Mouse (Mus musculus) mouse trophoblast stem cell (cell line): ENCODE measurements around the gene Smim27.

Experiments
- in situ Hi-C, 2 experiments: fragments of 300-500 bp; cut with MseI, MboI; formaldehyde crosslinking; loops; 2 replicates in 1 of 2; 3 replicates in 1 of 2; pipeline ENCODE4 v1.15.1; 2025

Gene Smim27

DNA sequence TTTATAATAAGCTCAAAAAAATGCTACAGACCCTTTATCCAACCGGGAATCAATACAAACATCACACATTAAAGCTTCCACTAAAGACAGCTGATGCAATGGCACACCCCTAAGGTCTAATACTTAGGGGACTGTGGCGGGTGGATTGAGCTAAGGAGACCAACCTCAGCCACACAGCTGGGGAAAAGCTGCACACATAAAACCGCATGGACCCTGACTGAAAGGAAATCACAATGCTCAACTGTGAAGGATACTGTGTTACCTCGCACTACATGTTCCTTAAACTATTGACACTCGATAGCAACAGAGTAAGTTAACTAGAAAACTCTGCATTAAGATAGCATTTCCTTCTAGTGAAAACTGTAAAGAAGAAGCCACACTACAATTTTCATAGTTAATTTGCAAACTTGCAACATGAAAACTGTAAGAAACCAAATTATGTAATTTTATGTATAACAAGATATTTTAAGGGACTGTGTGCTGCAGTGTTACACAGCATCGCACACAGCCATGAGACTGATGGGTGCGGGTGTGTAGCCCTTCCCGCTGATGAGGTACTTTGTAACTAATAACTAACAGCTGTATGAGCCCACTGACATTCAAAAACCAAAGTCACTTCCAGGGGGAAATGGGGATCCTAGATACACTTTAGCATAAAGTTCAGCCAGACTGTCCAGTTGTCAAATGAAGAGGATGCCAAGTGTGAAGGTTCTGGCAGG, 14.8 kb upstream of the Smim27 start:
- in situ Hi-C loops, result no loop called here

- in situ Hi-C loops, result no loop called here
Observed at GRCm38 (mm10) chr4:40264321-40264720, 5.1 kb upstream of the Smim27 start.

DNA sequence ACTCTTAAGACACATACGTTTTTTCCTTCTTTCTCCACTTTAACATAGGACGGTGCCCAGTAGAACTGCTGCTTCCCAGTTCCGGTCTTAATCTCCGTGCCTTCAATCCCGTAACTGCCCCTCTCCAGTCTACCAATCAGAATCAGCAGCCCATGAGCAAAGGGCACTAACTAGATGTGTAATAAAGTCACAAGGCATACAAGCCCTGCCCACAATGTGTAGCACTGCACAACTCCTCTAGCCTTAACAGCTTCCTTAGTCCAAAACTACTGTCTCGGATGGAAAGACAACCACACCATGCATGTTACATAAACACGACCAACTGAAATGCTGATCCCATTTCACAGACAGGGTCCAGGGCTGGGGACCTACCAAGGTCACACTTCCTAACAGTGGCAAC, 1.7 kb upstream of the Smim27 start:
- in situ Hi-C loops, result no loop called here

DNA sequence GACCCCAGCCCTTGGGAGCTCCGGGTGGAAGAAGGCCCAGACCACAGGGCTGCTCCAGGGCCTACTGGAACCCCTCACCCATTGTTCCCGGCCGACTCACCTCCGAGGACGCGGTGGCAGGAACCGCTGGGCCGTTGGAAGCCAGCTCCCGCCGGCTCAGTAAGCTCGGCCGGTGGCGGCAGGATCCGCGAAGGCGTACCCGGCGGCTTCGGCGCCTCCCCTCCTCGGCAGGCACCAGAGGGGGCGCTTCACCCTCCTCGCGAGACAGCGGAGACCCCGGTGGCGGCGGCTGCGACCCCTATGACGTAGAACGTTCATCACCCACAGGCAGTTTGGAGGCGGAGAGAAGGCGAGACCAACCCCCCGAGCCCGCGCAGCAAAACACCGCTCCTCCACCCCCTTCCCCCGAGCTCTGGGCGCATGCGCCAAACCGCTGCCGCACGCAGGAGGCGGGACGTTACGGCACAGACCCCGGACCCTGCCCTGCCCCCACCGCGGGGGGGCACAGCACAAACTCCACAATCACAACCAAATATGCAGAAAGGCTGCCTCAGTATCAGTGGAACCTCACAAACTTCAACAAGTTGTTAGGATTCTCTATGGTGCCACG, 1.1 kb upstream of the Smim27 start:
- in situ Hi-C loops, result no loop called here

- in situ Hi-C loops, result no loop called here
Observed at GRCm38 (mm10) chr4:40268835-40269234, 544 bp upstream of the Smim27 start.

GRCm38 (mm10) chr4:40278880-40279275, 9.5 kb downstream of the Smim27 start:
- in situ Hi-C loops, result no loop called here

GRCm38 (mm10) chr4:40279276-40279900, 10.0 kb downstream of the Smim27 start, which contains the start of gene Ndufb6:
Ndufb6 (minus strand) TSS chr4:40279421.
- in situ Hi-C loops, result no loop called here

- in situ Hi-C loops, result no loop called here
Observed at GRCm38 (mm10) chr4:40285582-40285981, 16.2 kb downstream of the Smim27 start.

DNA sequence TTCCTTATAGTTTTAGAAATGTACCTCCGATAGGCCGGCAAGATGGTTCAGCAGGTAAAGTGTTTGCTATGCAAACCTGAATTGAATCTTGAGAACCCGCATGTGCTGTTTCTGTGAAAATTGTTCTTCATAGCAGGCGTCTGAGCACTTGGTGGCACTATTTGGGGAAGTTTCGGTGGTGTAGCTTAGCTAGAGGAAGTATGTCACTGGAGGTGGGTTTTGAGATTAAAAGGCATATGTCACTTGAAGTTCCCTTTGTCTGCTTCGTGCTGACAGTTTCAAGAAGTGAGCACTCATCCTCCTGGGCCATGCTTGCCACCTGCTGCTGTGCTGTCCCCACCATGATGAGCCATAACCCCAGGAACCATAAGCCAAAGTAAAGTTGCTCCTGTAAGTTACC, 18.0 kb downstream of the Smim27 start:
- in situ Hi-C loops, result no loop called here

DNA sequence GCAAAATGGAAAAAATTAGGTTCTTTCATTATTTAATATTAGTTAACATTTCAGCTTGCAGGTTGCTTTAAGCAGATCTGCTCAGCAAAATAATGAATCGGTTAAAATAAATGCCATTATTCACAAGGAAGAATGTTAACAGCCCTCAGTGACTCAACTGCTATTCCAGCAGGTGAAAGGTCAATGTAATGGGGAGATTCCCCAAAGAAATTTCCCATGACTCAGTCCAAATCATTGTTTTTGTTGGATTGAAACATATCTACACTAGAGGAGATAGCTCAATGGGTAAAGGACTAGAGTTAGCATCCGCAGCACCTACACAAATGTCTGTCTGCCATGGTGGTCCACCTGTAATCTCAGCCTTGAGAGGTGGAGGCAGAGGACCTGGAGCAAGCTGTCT, 19.7 kb downstream of the Smim27 start:
- in situ Hi-C loops, result no loop called here

- in situ Hi-C loops, result loop anchor here in 1 of 2 experiments (10.0 kb wide), 1 partner anchor 383 kb away; no protein-coding TSS in a partner anchor
Observed at GRCm38 (mm10) chr4:40291511-40291910, 22.1 kb downstream of the Smim27 start.

DNA sequence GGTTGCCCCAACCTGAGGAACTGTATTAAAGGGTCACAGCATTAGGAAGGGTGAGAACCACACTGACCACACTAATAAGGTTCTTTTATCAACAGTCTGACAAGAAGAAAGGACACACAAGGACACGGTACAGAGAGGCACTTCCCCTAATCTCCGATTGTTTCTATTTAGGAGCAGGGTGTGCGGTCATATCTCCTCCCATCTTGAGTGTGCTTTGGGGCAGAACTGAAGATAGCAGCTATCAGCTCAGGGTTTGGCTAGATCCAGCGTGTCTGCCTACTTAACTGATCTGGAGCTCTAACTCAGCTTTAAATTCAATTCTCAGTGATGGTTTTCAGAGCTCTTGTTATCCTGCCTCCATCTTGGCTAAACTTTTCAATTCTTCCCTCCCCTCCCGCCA, 29.8 kb downstream of the Smim27 start:
- in situ Hi-C loops, result loop anchor here in 1 of 2 experiments (10.0 kb wide), 1 partner anchor 376 kb away; no protein-coding TSS in a partner anchor

- in situ Hi-C loops, result loop anchor here in 1 of 2 experiments (10.0 kb wide), 1 partner anchor 374 kb away; no protein-coding TSS in a partner anchor
Observed at GRCm38 (mm10) chr4:40301076-40301789, 31.9 kb downstream of the Smim27 start.

DNA sequence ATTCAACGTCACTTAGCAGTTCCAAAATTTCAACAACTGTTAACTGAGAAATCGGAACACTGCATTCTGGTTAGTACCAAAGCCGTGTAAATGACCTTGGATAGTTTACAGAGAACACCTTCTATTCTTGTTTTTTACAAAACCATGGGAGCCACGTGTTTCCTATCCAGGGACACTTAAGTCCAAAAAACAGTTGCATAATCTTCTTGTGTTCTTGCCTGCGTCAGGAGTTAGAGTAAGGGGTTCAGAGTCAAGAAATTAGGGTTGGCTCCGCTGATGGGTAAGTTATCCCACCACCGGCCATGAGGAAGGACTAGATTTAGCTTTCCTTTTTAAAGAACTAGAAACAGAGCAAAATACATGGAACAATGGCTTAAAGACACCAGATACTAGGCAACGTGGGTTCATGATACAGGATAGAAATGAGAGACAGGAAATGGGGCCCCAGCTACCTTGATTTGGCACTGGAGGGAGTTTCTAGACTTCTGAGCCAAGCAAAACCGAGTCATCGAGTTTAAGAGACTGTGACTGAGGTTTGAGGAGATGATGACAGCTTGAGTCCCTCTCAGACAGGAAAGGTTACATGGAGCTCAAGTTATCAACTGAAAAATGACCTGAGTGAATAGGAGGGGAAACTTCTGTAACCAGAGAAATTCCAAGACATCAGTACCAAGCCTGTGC, 33.2 kb downstream of the Smim27 start:
- in situ Hi-C loops, result loop anchor here in 1 of 2 experiments (10.0 kb wide), 1 partner anchor 372 kb away; no protein-coding TSS in a partner anchor

DNA sequence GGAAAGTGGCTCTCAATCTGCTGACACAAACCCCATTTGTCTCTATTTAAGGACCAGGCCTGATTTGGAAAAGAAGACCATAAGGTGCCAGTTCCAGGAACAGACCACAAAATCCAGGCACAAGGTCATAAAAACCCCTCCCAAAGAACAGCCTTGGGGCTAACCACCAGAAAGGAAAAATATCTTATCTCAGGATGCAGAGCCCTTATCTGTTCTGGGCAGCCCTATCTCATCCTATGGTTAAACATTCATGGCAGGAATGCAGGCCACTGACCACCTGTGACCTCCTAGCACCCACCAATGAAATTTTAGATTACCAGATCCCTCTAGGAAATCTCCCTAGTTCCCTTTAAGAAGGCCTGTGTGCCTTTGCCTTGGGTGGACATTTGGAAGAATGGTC, 40.3 kb downstream of the Smim27 start:
- in situ Hi-C loops, result loop anchor here in 1 of 2 experiments (10.0 kb wide), 1 partner anchor 365 kb away; no protein-coding TSS in a partner anchor

GRCm38 (mm10) chr4:40310796-40311383, 41.5 kb downstream of the Smim27 start:
- in situ Hi-C loops, result no loop called here

- in situ Hi-C loops, result no loop called here
Observed at GRCm38 (mm10) chr4:40312213-40312612, 42.8 kb downstream of the Smim27 start.

- in situ Hi-C loops, result no loop called here
Observed at GRCm38 (mm10) chr4:40313026-40313425, 43.6 kb downstream of the Smim27 start.

DNA sequence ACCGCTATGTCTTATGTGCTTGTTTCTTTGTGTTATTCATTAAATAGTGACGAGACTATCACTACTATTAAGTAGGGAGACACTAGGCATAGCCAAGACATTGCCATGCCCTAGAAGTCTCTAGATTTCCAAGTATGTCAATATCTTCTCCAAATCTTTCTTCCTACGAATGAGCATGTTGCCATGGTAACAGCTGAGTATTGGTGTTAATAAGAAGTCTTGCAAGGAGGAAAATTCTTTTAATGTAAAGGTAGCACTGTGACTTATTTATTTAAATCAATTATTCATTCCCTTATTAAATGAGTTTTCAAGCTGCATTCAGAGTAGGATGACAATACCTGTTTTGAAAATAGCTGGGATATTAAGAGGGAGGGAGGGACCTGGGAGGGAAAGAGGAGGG, 48.0 kb downstream of the Smim27 start:
- in situ Hi-C loops, result no loop called here
